Mouse (Mus musculus) lung, postnatal 0 days (tissue): ENCODE data around the gene Pnkd. TPM values are rescaled to one million over a fixed set of nuclear protein-coding genes. Genes with fewer than 3 reads are reported as not detected.

Experiments
- ATAC-seq: fragments of 200-750 bp; cut with Nextera tagmentation; 2 replicates; pipeline ENCODE4 v1.8.0; 2017; ENCODE audit warnings: moderate library complexity
- DNase-seq: peaks from one replicate; pipeline ENCODE4 v3.0.0-alpha.2; 2016; ENCODE audit warnings: low spot score
- H3K27ac ChIP-seq: fragments of 300-500 bp; sonication (generic); 2 replicates; pipeline ENCODE4 v1.5.1; 2014; ENCODE audit warnings: antibody characterized with exemption, mild to moderate bottlenecking, low read length, mixed read lengths
- H3K27me3 ChIP-seq: fragments of 300-500 bp; sonication (generic); replicated peaks from 2 replicates; pipeline ENCODE4 v1.6.1; 2014; ENCODE audit warnings: low read length, mixed read lengths; ENCODE audit not compliant: insufficient read depth
- H3K36me3 ChIP-seq: fragments of 300-500 bp; sonication (generic); 2 replicates; pipeline ENCODE4 v1.6.1; 2014; ENCODE audit warnings: low read length, mixed read lengths; ENCODE audit not compliant: insufficient read depth
- H3K4me1 ChIP-seq: fragments of 300-500 bp; sonication (generic); 2 replicates; pipeline ENCODE4 v1.6.1; 2014; ENCODE audit warnings: antibody characterized with exemption, low read depth, low read length, mixed read lengths; ENCODE audit not compliant: insufficient read depth
- H3K4me2 ChIP-seq: fragments of 300-500 bp; sonication (generic); replicated peaks from 2 replicates; pipeline ENCODE4 v1.6.1; 2014; ENCODE audit warnings: low read depth, mild to moderate bottlenecking, low read length, moderate library complexity, mixed read lengths
- H3K4me3 ChIP-seq: fragments of 300-500 bp; sonication (generic); 2 replicates; pipeline ENCODE4 v1.5.1; 2014; ENCODE audit warnings: low read depth, low read length
- H3K9ac ChIP-seq: fragments of 300-500 bp; sonication (generic); replicated peaks from 2 replicates; pipeline ENCODE4 v1.6.1; 2014; ENCODE audit warnings: low read depth, mild to moderate bottlenecking
- H3K9me3 ChIP-seq: fragments of 300-500 bp; sonication (generic); 2 replicates; pipeline ENCODE4 v1.6.1; 2016; ENCODE audit warnings: low read length, mixed read lengths
- CTCF ChIP-seq: IDR thresholded peaks from 2 replicates; pipeline ENCODE4 v1.5.1; 2016; ENCODE audit warnings: antibody characterized with exemption, mild to moderate bottlenecking
- EP300 ChIP-seq: IDR thresholded peaks from 2 replicates; pipeline ENCODE4 v1.6.1; 2016; ENCODE audit warnings: antibody characterized with exemption, mild to moderate bottlenecking, control low read depth
- WGBS: fragments of 180-500 bp; shearing (Covaris S2); extraction: QIAGEN DNeasy Blood & Tissue Kit; methylation state at CpG from one replicate; pipeline ENCODE4 v1.1.7; 2014; 5-methylcytosine and 5-hydroxymethylcytosine counted together
- polyA plus RNA-seq: library from polyadenylated mRNA; unstranded; fragments of >200 nt; fragmentation: Nextera tagmentation; extraction: Ambion mirVana; gene quantifications from 2 replicates; pipeline ENCODE4 v1.2.1, GENCODE M21; 2015

Pnkd gene
- polyA plus RNA-seq, 1 experiment from 2014 or later, result 88.7 TPM

DNA sequence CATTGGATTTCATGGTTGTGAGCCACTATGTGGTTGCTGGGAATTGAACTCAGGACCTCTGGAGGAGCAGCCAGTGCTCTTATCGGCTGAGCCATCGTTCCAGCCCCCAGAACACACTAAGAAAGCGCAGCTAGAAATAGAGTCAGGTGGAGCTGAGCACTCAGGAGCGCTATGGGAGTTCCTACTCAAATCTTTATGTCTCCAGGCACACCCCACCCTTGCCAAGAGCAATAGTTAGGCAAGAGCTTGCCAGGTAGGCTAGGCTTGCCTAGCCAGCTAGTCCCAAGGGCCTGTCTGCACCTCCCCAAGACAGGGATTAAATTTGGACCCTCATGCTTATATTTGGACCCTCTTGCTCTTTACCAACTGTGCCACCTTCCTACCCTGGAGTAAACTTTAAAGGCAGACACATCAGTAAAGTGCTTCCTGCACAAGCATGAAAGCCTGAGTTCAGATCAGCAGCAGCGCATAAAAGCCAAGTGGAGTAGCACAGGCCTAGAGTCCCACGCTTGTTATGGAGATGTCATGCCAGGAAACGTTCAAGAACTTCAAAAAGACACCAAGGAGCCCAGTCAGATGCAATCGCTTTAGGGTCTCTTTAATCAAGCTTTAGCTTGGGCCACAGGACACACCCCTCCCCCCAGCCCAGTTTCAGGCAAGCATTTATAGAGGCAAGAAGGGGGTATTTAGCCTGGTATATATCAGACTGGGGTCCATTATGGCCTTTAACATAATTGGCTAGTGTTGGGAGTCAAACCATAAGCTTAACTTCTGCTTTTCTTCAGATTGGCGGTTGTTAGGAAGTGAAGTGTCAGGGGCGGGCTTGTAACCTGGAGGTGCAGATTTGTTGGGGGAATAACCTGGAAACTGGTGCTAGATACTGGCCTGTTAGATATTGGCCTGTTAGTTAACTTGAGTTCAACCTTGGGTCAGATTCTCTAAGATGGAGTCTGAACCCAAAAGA, 23.6 kb downstream of the Pnkd start:
- H3K27ac ChIP-seq, result no peak overlapping the region
- WGBS, result 77% methylated on average over 10 of the region's 10 CpGs

DNA sequence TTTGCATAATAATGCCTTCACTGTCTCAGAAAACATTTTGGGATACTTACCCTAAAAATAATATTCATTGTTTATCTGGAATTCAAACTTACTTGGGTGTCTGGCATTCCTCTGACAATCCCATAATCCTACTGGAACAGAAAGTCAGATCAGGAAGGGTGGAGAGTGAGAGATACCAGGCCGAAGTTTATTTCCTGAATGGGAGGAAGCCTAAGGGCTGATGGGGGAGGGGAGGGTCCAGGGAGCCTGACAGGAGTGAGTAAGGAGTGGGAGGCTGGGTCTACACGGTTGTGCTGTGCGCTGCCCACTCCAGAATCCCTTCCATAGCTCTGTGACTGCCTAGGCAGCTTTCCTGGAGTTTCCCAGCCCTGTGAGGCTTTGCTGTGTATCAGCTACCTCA, 25.0 kb downstream of the Pnkd start:
- peak; percentile 33; the same call in 1 of the 2 replicates for ATAC-seq
- peak overlapping the region; percentile 51 for H3K27ac ChIP-seq
- H3K4me1 ChIP-seq, result no peaks in the 10 kb centered on the region; the same call in 1 of the 2 replicates
- H3K27me3 ChIP-seq, result no peaks in the 10 kb centered on the region
- peak; percentile 49 for DNase-seq
- H3K9me3 ChIP-seq, result no peaks in the 10 kb centered on the region
- H3K36me3 ChIP-seq, result no peaks in the 10 kb centered on the region
- WGBS, result 21% methylated on average over 3 of the region's 3 CpGs
- no peak overlapping the region for H3K4me2 ChIP-seq
- no peak overlapping the region for H3K4me3 ChIP-seq
- H3K9ac ChIP-seq, result no peak overlapping the region
- TF ChIP-seq EP300 (peak; percentile 24; the same call in 1 of the 2 replicates), CTCF (no peak)

More for the DNA sequence above, 23.6 kb downstream of the Pnkd start:
- H3K9me3 ChIP-seq, result no peaks in the 10 kb centered on the region
- ATAC-seq, result no peak
- H3K36me3 ChIP-seq, result no peaks in the 10 kb centered on the region
- no peak for DNase-seq
- peaks cover under 1% of the 10 kb centered on the region; the same call in 1 of the 2 replicates for H3K4me1 ChIP-seq
- no peaks in the 10 kb centered on the region for H3K27me3 ChIP-seq
- no peak overlapping the region for H3K4me2 ChIP-seq
- TF ChIP-seq CTCF, result no peak
- no peak for TF ChIP-seq EP300
- no peak overlapping the region for H3K4me3 ChIP-seq
- no peak overlapping the region for H3K9ac ChIP-seq

DNA sequence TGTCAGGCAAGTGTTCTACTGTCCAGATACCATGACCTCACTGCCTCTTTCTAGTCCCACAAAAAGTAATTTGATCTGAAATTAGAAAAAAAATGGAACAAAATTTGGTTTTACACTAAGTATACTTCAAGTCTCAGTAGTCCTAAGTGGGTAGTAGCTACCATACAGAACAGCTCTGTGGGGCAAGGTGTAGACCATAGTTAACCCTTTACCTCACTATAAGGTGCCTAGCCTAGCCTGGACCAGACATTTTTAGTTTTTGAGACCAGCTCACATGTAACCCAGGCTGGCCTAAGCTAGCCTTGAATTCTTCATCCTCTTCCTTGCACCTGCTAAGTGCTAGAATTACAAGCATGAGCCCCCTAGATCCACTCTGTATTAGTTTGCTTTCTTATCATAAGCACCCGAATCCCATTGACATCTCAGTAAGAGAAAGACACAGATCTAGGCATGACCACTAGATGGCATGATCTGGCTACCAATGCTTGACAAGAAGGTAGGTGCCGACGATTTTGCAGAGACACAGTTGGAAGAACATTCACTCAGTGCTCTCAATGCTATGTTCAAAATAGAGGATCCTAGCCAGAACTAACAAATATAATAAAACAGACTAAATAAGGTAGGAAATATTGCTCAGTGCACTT, 28.4 kb downstream of the Pnkd start:
- 2% methylated on average over 3 of the region's 3 CpGs for WGBS
- Histone ChIP-seq H3K9me3 (no peaks in the 10 kb centered on the region), H3K9ac (no peak overlapping the region), H3K4me1 (no peaks in the 10 kb centered on the region; the same call in 1 of the 2 replicates), H3K27ac (no peak overlapping the region), H3K27me3 (no peaks in the 10 kb centered on the region), H3K4me2 (no peak overlapping the region), H3K36me3 (no peaks in the 10 kb centered on the region), H3K4me3 (no peak overlapping the region)
- peak; percentile 96 for TF ChIP-seq CTCF
- no peak for TF ChIP-seq EP300
- peak; percentile 95 for DNase-seq
- peak; percentile 62 for ATAC-seq

DNA sequence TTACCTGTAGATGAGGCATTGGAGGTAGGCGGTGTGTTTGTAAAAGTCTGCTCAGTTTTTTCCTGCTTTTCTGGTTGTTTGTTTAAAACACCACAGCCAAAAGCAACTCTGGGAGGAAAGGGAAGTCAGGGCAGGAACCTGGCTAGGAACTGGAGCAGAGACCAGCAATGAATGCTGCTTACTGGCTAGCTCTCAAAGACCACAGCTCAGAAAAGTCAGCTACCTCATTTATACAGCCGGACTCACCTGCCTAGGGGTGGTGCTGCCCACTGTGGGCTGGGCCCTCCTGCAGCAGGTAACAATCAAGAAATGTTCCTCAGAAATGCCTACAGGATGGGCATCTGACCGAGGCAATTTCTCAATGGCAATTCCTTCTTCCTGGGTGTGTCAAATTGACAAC, 30.1 kb downstream of the Pnkd start:
- Histone ChIP-seq H3K4me3 (no peak overlapping the region), H3K27ac (no peak overlapping the region), H3K9ac (no peak overlapping the region), H3K27me3 (no peaks in the 10 kb centered on the region), H3K36me3 (no peaks in the 10 kb centered on the region), H3K9me3 (no peaks in the 10 kb centered on the region), H3K4me2 (no peak overlapping the region), H3K4me1 (no peaks in the 10 kb centered on the region)
- ATAC-seq, result no peak
- TF ChIP-seq EP300 (no peak), CTCF (no peak)
- DNase-seq, result no peak
- WGBS, result 65% methylated on average over 3 of the region's 3 CpGs

DNA sequence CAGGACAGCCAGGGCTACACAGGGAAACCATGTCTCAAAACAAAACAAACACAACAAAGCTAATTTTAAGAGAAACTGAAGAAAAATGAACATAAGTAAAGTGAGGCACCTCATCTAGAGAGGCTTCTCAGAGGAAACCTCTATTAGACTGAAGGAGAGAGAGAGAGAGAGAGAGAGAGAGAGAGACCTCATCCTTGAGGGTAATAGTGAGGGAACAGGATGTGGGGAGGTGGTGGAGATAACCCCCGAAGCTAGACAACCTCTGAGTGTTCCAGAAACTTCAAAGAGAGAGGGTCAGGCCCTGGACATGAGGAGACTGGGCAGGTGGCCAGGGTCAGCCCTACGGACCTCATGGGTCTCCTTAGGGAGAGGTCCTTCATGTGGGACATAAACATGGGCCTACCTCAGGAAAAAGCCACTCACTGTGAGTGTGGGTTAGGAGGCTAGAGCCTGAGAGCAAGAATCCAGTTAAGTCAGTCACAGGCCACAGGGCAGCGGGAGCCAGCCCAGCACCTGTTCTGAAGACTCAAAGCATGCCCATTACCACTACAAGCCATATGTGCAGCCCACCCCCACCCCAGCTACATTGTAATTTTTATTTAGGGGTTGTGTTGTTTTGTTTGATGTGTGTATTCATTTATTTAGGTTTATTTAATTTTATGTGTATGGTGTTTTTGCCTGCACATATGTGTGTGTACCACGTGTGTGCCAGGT, 31.5 kb downstream of the Pnkd start:
- H3K4me2 ChIP-seq, result no peak overlapping the region
- DNase-seq, result no peak
- no peak overlapping the region for H3K4me3 ChIP-seq
- no peaks in the 10 kb centered on the region for H3K4me1 ChIP-seq
- no peaks in the 10 kb centered on the region for H3K27me3 ChIP-seq
- H3K27ac ChIP-seq, result no peak overlapping the region
- peak; percentile 52; the same call in 1 of the 2 replicates for ATAC-seq
- H3K36me3 ChIP-seq, result no peaks in the 10 kb centered on the region
- H3K9me3 ChIP-seq, result no peaks in the 10 kb centered on the region
- WGBS, result 49% methylated on average over 4 of the region's 4 CpGs
- TF ChIP-seq CTCF (no peak), EP300 (no peak)
- H3K9ac ChIP-seq, result no peak overlapping the region

DNA sequence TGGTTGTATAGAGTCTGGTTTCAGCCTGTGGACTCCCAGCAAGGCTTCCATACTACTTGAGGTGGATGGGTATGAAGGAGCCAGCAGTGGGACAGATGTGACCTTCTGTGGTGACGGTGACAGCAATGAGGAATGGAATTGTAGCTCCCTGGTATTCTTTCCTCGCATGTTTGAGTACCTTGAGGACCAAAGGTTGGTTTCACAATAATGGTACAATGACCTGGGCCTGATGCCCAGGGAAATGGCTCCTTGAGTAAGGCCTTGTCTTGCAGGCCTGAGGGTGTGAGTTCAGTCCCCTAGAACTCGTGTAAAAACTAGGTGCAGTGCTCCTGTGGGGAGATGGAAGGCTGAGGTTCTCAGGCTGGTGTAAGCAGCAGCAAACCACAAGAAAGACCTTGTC, 34.0 kb downstream of the Pnkd start:
- ATAC-seq, result no peak
- WGBS, result 79% methylated on average over 3 of the region's 3 CpGs

More for the DNA sequence above, 34.0 kb downstream of the Pnkd start:
- no peak overlapping the region for H3K27ac ChIP-seq
- no peak overlapping the region for H3K9ac ChIP-seq
- H3K36me3 ChIP-seq, result no peaks in the 10 kb centered on the region
- H3K4me3 ChIP-seq, result no peak overlapping the region
- no peaks in the 10 kb centered on the region for H3K4me1 ChIP-seq
- no peaks in the 10 kb centered on the region for H3K27me3 ChIP-seq
- no peak for DNase-seq
- H3K4me2 ChIP-seq, result no peak overlapping the region
- no peak for TF ChIP-seq EP300
- no peak for TF ChIP-seq CTCF
- no peaks in the 10 kb centered on the region for H3K9me3 ChIP-seq
